Mouse (Mus musculus): Measurements from ENCODE around the gene Pif1. TPM values are rescaled to one million over a fixed set of nuclear protein-coding genes. Genes with fewer than 3 reads are reported as not detected.

Gene Pif1
- polyA plus RNA-seq, 1 experiment from 2014 or later, result 9.0 TPM

DNA sequence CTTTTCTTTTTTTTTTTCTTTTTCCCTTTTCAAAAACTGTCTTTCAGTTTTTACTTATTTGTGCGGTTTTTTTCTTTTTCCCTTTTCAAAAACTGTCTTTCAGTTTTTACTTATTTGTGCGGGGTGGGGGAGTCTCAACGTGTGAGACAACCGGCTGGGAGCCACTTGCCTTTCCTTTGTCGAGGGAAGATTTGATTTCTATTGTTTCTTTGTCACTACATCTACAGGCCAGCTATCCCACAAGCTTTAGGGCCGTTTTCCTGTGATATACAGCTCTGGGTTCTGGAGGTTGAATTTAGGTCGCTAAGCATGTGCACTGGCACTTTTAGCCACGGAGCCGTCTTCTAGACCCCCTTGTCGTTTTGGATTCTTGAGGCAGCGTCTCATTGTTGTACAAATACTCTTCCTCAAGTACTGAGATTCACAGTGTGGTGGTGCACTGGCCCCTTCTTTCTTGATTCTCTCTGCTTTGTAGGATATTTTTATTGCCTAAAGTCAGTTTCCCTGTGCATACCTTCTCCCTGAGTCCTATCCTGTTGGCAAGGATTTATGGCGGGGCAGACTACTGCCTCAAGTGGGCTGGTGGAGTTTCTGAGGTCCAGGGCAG is 54.6 kb downstream of the Pif1 start:
- 21% methylated on average over 12 of the region's 12 CpGs for WGBS
- Histone ChIP-seq H3K4me3 (ENCODE audit: low read length) (no peak overlapping the region), H3K4me2 (ENCODE audit: low read depth, low read length) (no peak overlapping the region), H3K27me3 (replicated peaks; ENCODE audit: control insufficient read depth, insufficient read depth, low read length) (no peaks in the 10 kb centered on the region), H3K9me3 (ENCODE audit: control insufficient read depth, low read length) (no peaks in the 10 kb centered on the region), H3K4me1 (ENCODE audit: control insufficient read depth, insufficient read depth, low read length) (peaks cover 16% of the 10 kb centered on the region), H3K9ac (ENCODE audit: low read depth, low read length) (no peak overlapping the region), H3K27ac (ENCODE audit: low read length) (no peak overlapping the region), H3K36me3 (ENCODE audit: control insufficient read depth, insufficient read depth, low read length) (no peaks in the 10 kb centered on the region)
- no peak for ATAC-seq

DNA sequence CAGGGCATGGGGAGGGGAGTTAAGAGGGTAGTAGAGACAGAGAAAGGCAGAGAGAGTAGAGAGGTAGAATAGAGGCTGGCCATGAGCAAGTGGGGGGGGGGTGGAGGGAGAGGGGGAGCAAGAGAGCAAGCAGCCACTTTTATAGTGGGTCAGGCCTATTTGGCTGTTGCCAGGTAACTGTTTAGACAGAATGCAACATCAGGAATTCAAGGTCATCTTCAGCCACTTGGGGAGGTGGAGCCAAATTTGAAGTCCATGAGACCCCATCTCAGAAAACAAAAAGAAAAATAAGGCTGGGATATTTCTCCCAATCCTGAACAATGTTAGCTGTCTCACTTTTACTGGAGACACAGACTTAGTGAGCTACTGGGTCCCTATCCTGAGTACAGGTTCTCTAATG is 55.6 kb downstream of the Pif1 start:
- no peak overlapping the region for H3K9ac ChIP-seq (ENCODE audit: low read depth, low read length)
- no peak overlapping the region for H3K27ac ChIP-seq (ENCODE audit: low read length)
- no peaks in the 10 kb centered on the region for H3K9me3 ChIP-seq (ENCODE audit: control insufficient read depth, low read length)
- peaks cover 16% of the 10 kb centered on the region for H3K4me1 ChIP-seq (ENCODE audit: control insufficient read depth, insufficient read depth, low read length)
- no peaks in the 10 kb centered on the region for H3K36me3 ChIP-seq (ENCODE audit: control insufficient read depth, insufficient read depth, low read length)
- H3K4me3 ChIP-seq (ENCODE audit: low read length), result no peak overlapping the region
- no peaks in the 10 kb centered on the region for H3K27me3 ChIP-seq (replicated peaks; ENCODE audit: control insufficient read depth, insufficient read depth, low read length)
- no peak overlapping the region for H3K4me2 ChIP-seq (ENCODE audit: low read depth, low read length)
- no peak for ATAC-seq

DNA sequence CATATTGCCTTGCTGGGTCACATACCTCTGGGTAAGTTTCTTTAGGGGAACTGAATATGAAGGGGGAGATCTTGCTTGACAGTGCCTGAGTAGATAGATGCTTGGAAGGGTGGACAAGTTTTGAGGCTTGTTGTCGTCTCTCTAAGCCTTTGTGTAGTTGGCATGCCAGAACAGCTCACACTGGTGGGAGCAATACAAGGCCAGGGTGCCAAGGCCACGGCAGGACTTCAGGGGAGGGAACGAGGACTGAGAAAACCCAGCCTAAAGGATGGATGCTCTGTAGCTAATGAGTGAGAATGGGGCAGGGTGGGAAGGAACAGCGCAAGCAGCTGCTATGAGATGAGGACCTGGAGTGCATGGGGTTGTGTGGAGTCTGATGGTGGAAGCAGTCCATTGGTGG is 58.0 kb downstream of the Pif1 start:
- Histone ChIP-seq H3K27ac (ENCODE audit: low read length) (no peak overlapping the region), H3K4me1 (ENCODE audit: control insufficient read depth, insufficient read depth, low read length) (peaks cover 14% of the 10 kb centered on the region), H3K9me3 (ENCODE audit: control insufficient read depth, low read length) (no peaks in the 10 kb centered on the region), H3K36me3 (ENCODE audit: control insufficient read depth, insufficient read depth, low read length) (no peaks in the 10 kb centered on the region), H3K4me3 (ENCODE audit: low read length) (no peak overlapping the region), H3K9ac (ENCODE audit: low read depth, low read length) (no peak overlapping the region), H3K4me2 (ENCODE audit: low read depth, low read length) (no peak overlapping the region), H3K27me3 (replicated peaks; ENCODE audit: control insufficient read depth, insufficient read depth, low read length) (no peaks in the 10 kb centered on the region)
- ATAC-seq, result no peak
- 89% methylated on average over 4 of the region's 4 CpGs for WGBS

Other genes with a start within 250 kb of the Pif1 start
- 3.4 and 3.5 TPM in 2 replicates for gene Pdcd7, start 241.1 kb upstream of the Pif1 start, polyA plus RNA-seq (2015; fragmentation: Nextera tagmentation; extraction: Ambion mirVana)
- 0.16 and 0.18 TPM in 2 replicates for gene Ubap1l, start 226.1 kb upstream of the Pif1 start, polyA plus RNA-seq (2015; fragmentation: Nextera tagmentation; extraction: Ambion mirVana)
- 2.5 and 3.4 TPM in 2 replicates for gene Kbtbd13, start 195.5 kb upstream of the Pif1 start, polyA plus RNA-seq (2015; fragmentation: Nextera tagmentation; extraction: Ambion mirVana)
- gene Rasl12, start 188.7 kb upstream of the Pif1 start, polyA plus RNA-seq (2015; fragmentation: Nextera tagmentation; extraction: Ambion mirVana), result 5.0 and 5.5 TPM in 2 replicates
- 16.4 and 26.4 TPM in 2 replicates for gene Slc51b, start 164.2 kb upstream of the Pif1 start, polyA plus RNA-seq (2015; fragmentation: Nextera tagmentation; extraction: Ambion mirVana)
- gene Mtfmt, start 151.4 kb upstream of the Pif1 start, polyA plus RNA-seq (2015; fragmentation: Nextera tagmentation; extraction: Ambion mirVana), result 20.3 and 24.0 TPM in 2 replicates
- 95.1 and 107 TPM in 2 replicates for gene Spg21, start 126.2 kb upstream of the Pif1 start, polyA plus RNA-seq (2015; fragmentation: Nextera tagmentation; extraction: Ambion mirVana)
- not detected in 2 replicates for gene Ankdd1a, start 67.0 kb upstream of the Pif1 start, polyA plus RNA-seq (2015; fragmentation: Nextera tagmentation; extraction: Ambion mirVana)
- gene Plekho2, start 7.1 kb upstream of the Pif1 start, polyA plus RNA-seq (2015; fragmentation: Nextera tagmentation; extraction: Ambion mirVana), result 11.3 and 11.9 TPM in 2 replicates
- 21.2 and 23.1 TPM in 2 replicates for gene Rbpms2, start 42.5 kb downstream of the Pif1 start, polyA plus RNA-seq (2015; fragmentation: Nextera tagmentation; extraction: Ambion mirVana)
- 185 and 188 TPM in 2 replicates for gene Oaz2, start 80.8 kb downstream of the Pif1 start, polyA plus RNA-seq (2015; fragmentation: Nextera tagmentation; extraction: Ambion mirVana)
- 3.8 and 4.2 TPM in 2 replicates for gene Zfp609, start 240.4 kb downstream of the Pif1 start, polyA plus RNA-seq (2015; fragmentation: Nextera tagmentation; extraction: Ambion mirVana)

Measured in intestine, embryonic 16.5 days (tissue).